Mouse (Mus musculus): ENCODE measurements around the gene Tns3. TPM values are rescaled to one million over a fixed set of nuclear protein-coding genes. Genes with fewer than 3 reads are reported as not detected.
A peak's percentile ranks its signal among the peaks of the same experiment; 100 is the strongest.

Gene Tns3
- polyA plus RNA-seq, 1 experiment from 2014 or later = 21.1 TPM

GRCm38 (mm10) chr11:8427660-8428059, 236.7 kb downstream of the Tns3 start:
- no peak overlapping the region for H3K9ac ChIP-seq
- 87% methylated on average over 11 of the region's 11 CpGs for WGBS
- H3K27ac ChIP-seq = no peak overlapping the region
- H3K27me3 ChIP-seq (replicated peaks) = no peaks in the 10 kb centered on the region
- H3K4me1 ChIP-seq (replicated peaks) = 0 out of 2 replicates have a peak, but pooled peaks cover 5% of the 10 kb centered on the region
- peaks cover 10% of the 10 kb centered on the region; the same call in 1 of the 2 replicates for H3K36me3 ChIP-seq
- no peak overlapping the region for H3K4me2 ChIP-seq (replicated peaks)
- no peak for ATAC-seq
- H3K9me3 ChIP-seq = no peaks in the 10 kb centered on the region
- no peak overlapping the region for H3K4me3 ChIP-seq (replicated peaks)

GRCm38 (mm10) chr11:8425226-8425570, 239.1 kb downstream of the Tns3 start:
- H3K36me3 ChIP-seq = peaks cover under 1% of the 10 kb centered on the region; the same call in 1 of the 2 replicates
- no peak overlapping the region for H3K9ac ChIP-seq
- ATAC-seq = no peak
- 74% methylated on average over 5 of the region's 5 CpGs for WGBS
- H3K4me3 ChIP-seq (replicated peaks) = no peak overlapping the region
- H3K4me1 ChIP-seq (replicated peaks) = 0 out of 2 replicates have a peak, but pooled peaks cover 5% of the 10 kb centered on the region
- H3K4me2 ChIP-seq (replicated peaks) = no peak overlapping the region
- H3K27ac ChIP-seq = no peak overlapping the region
- no peaks in the 10 kb centered on the region for H3K27me3 ChIP-seq (replicated peaks)
- H3K9me3 ChIP-seq = no peaks in the 10 kb centered on the region

- no peaks in the 10 kb centered on the region for H3K27me3 ChIP-seq (replicated peaks)
- no peaks in the 10 kb centered on the region for H3K9me3 ChIP-seq
- H3K4me2 ChIP-seq (replicated peaks) = peak overlapping the region; percentile 46
- H3K4me3 ChIP-seq (replicated peaks) = no peak overlapping the region
- no peaks in the 10 kb centered on the region for H3K36me3 ChIP-seq
- 0 out of 2 replicates have a peak, but pooled peaks cover 5% of the 10 kb centered on the region for H3K4me1 ChIP-seq (replicated peaks)
- peak; percentile 80 for ATAC-seq
- H3K9ac ChIP-seq = no peak overlapping the region
- WGBS = 36% methylated on average over 13 of the region's 13 CpGs
- H3K27ac ChIP-seq = no peak overlapping the region
Observed at GRCm38 (mm10) chr11:8424342-8425225, 239.8 kb downstream of the Tns3 start.

- no peak overlapping the region for H3K4me3 ChIP-seq (replicated peaks)
- H3K9me3 ChIP-seq = no peaks in the 10 kb centered on the region
- no peak overlapping the region for H3K9ac ChIP-seq
- H3K27me3 ChIP-seq (replicated peaks) = no peaks in the 10 kb centered on the region
- peak; percentile 72 for ATAC-seq
- WGBS = 28% methylated on average over 18 of the region's 18 CpGs
- H3K27ac ChIP-seq = no peak overlapping the region
- no peaks in the 10 kb centered on the region for H3K4me1 ChIP-seq (replicated peaks)
- H3K36me3 ChIP-seq = no peaks in the 10 kb centered on the region
- no peak overlapping the region for H3K4me2 ChIP-seq (replicated peaks)
Observed at GRCm38 (mm10) chr11:8405225-8405899, 259.0 kb downstream of the Tns3 start.

- Histone ChIP-seq H3K9me3 (no peaks in the 10 kb centered on the region), H3K4me3 (replicated peaks) (no peak overlapping the region), H3K27ac (no peak overlapping the region), H3K9ac (no peak overlapping the region), H3K4me1 (replicated peaks) (no peaks in the 10 kb centered on the region), H3K36me3 (no peaks in the 10 kb centered on the region), H3K4me2 (replicated peaks) (no peak overlapping the region), H3K27me3 (replicated peaks) (no peaks in the 10 kb centered on the region)
- no peak for ATAC-seq
- WGBS = 83% methylated on average over 7 of the region's 7 CpGs
Observed at GRCm38 (mm10) chr11:8401328-8401727, 263.0 kb downstream of the Tns3 start.

- Histone ChIP-seq H3K36me3 (no peaks in the 10 kb centered on the region), H3K9ac (no peak overlapping the region), H3K27ac (no peak overlapping the region), H3K9me3 (no peaks in the 10 kb centered on the region), H3K4me1 (replicated peaks) (no peaks in the 10 kb centered on the region), H3K4me2 (replicated peaks) (no peak overlapping the region), H3K27me3 (replicated peaks) (no peaks in the 10 kb centered on the region), H3K4me3 (replicated peaks) (no peak overlapping the region)
- WGBS = 85% methylated on average over 7 of the region's 7 CpGs
- no peak for ATAC-seq
Observed at GRCm38 (mm10) chr11:8396329-8396728, 268.0 kb downstream of the Tns3 start.

GRCm38 (mm10) chr11:8391564-8391963, 272.8 kb downstream of the Tns3 start:
- no peaks in the 10 kb centered on the region for H3K9me3 ChIP-seq
- H3K36me3 ChIP-seq = no peaks in the 10 kb centered on the region
- H3K4me3 ChIP-seq (replicated peaks) = no peak overlapping the region
- 61% methylated on average over 5 of the region's 5 CpGs for WGBS
- no peak overlapping the region for H3K9ac ChIP-seq
- H3K4me1 ChIP-seq (replicated peaks) = no peaks in the 10 kb centered on the region
- ATAC-seq = no peak
- no peak overlapping the region for H3K27ac ChIP-seq
- H3K4me2 ChIP-seq (replicated peaks) = no peak overlapping the region
- no peaks in the 10 kb centered on the region for H3K27me3 ChIP-seq (replicated peaks)

- Histone ChIP-seq H3K4me1 (replicated peaks) (no peaks in the 10 kb centered on the region), H3K9me3 (no peaks in the 10 kb centered on the region), H3K9ac (no peak overlapping the region), H3K27ac (no peak overlapping the region), H3K4me2 (replicated peaks) (no peak overlapping the region), H3K4me3 (replicated peaks) (no peak overlapping the region), H3K27me3 (replicated peaks) (no peaks in the 10 kb centered on the region), H3K36me3 (no peaks in the 10 kb centered on the region)
- no peak for ATAC-seq
- 85% methylated on average over 7 of the region's 7 CpGs for WGBS
Observed at GRCm38 (mm10) chr11:8385891-8386405, 278.4 kb downstream of the Tns3 start.
